Mouse (Mus musculus): Measurements from ENCODE around the gene Gabbr2. TPM values are rescaled to one million over a fixed set of nuclear protein-coding genes. Genes with fewer than 3 reads are reported as not detected.

The Gabbr2 gene
- total and polyA plus RNA-seq, 3 experiments: not detected

- DNase-seq (ENCODE audit: extremely low read depth): no peak
- in situ Hi-C loops (cut with MboI; ENCODE audit: low pct_ligation_motif_present, low pct_unique_long_range_greater_than_20kb, low sequenced_read_pairs) (no loop called here), dilution Hi-C loops (cut with MboI; ENCODE audit: extremely low pct_ligation_motif_present, extremely low pct_unique_long_range_greater_than_20kb, low sequenced_read_pairs) (no loop called here)
- TF ChIP-seq HCFC1 (IDR thresholded peaks at IDR 0.05; ENCODE audit: low read depth, low read length) (no peak), UBTF (IDR thresholded peaks at IDR 0.05; ENCODE audit: low read depth, low read length) (no peak), EP300 (IDR thresholded peaks at IDR 0.05; ENCODE audit: low read length) (no peak), JUND (conservative IDR thresholded peaks at IDR 0.05; ENCODE audit: low read depth, low read length) (no peak), RAD21 (IDR thresholded peaks at IDR 0.05; ENCODE audit: low read depth, low read length) (no peak), MAZ (IDR thresholded peaks at IDR 0.05; ENCODE audit: low read depth, low read length) (no peak), NELFE (IDR thresholded peaks at IDR 0.05; ENCODE audit: low read depth, low read length) (no peak), ELF1 (IDR thresholded peaks at IDR 0.05; ENCODE audit: low read depth, low read length) (no peak)
- Histone ChIP-seq H3K4me1 (ENCODE audit: control insufficient read depth in 1 of 2, insufficient read depth in 2 of 2) (peaks cover 8 to 41% of the 10 kb centered on the region in 2 experiments), H3K9me3 (replicated peaks; ENCODE audit: low read length) (no peaks in the 10 kb centered on the region), H3K9ac (ENCODE audit: insufficient read depth, low read depth) (no peak overlapping the region), H3K4me3 (replicated peaks in 1 of 3; ENCODE audit: low read depth in 2 of 3, low read length in 2 of 3, poor library complexity in 1 of 3) (no peak overlapping the region), H3K27ac (ENCODE audit: insufficient read depth, low read depth) (no peak overlapping the region), H3K79me2 (replicated peaks; ENCODE audit: control insufficient read depth, extremely low read depth, insufficient read depth, poor library complexity, severe bottlenecking) (no peaks in the 10 kb centered on the region), H3K36me3 (replicated peaks in 1 of 2; ENCODE audit: control insufficient read depth in 1 of 2, insufficient read depth in 1 of 2, low read length in 1 of 2) (no peaks in the 10 kb centered on the region), H3K27me3 (replicated peaks) (no peaks in the 10 kb centered on the region), H3K4me2 (ENCODE audit: insufficient read depth, low read depth, poor library complexity, severe bottlenecking) (no peak overlapping the region)
These were observed 200.3 kb downstream of the Gabbr2 start for GRCm38 (mm10) chr4:46791268-46791951.

GRCm38 (mm10) chr4:46790609-46791267 is 200.9 kb downstream of the Gabbr2 start:
- dilution Hi-C loops (cut with MboI; ENCODE audit: extremely low pct_ligation_motif_present, extremely low pct_unique_long_range_greater_than_20kb, low sequenced_read_pairs): no loop called here
- H3K4me1 ChIP-seq (ENCODE audit: control insufficient read depth in 1 of 2, insufficient read depth in 2 of 2): peaks cover 8 to 41% of the 10 kb centered on the region in 2 experiments
- H3K9me3 ChIP-seq (replicated peaks; ENCODE audit: low read length): no peaks in the 10 kb centered on the region

More at GRCm38 (mm10) chr4:46790609-46791267, 200.9 kb downstream of the Gabbr2 start:
- Histone ChIP-seq H3K27me3 (replicated peaks) (no peaks in the 10 kb centered on the region), H3K4me2 (ENCODE audit: insufficient read depth, low read depth, poor library complexity, severe bottlenecking) (no peak overlapping the region), H3K36me3 (replicated peaks in 1 of 2; ENCODE audit: control insufficient read depth in 1 of 2, insufficient read depth in 1 of 2, low read length in 1 of 2) (no peaks in the 10 kb centered on the region), H3K27ac (ENCODE audit: insufficient read depth, low read depth) (no peak overlapping the region), H3K4me3 (replicated peaks in 1 of 3; ENCODE audit: low read depth in 2 of 3, low read length in 2 of 3, poor library complexity in 1 of 3) (no peak overlapping the region), H3K79me2 (replicated peaks; ENCODE audit: control insufficient read depth, extremely low read depth, insufficient read depth, poor library complexity, severe bottlenecking) (no peaks in the 10 kb centered on the region), H3K9ac (ENCODE audit: insufficient read depth, low read depth) (no peak overlapping the region)
- in situ Hi-C loops (cut with MboI; ENCODE audit: low pct_ligation_motif_present, low pct_unique_long_range_greater_than_20kb, low sequenced_read_pairs): no loop called here
- DNase-seq (ENCODE audit: extremely low read depth): no peak
- TF ChIP-seq RCOR1 (conservative IDR thresholded peaks at IDR 0.05; ENCODE audit: low read depth, low read length) (no peak), POLR2AphosphoS2 (IDR thresholded peaks at IDR 0.05; ENCODE audit: low read depth, low read length) (no peak), ELF1 (IDR thresholded peaks at IDR 0.05; ENCODE audit: low read depth, low read length) (no peak), CHD2 (IDR thresholded peaks at IDR 0.05; ENCODE audit: low read length) (no peak), MAZ (IDR thresholded peaks at IDR 0.05; ENCODE audit: low read depth, low read length) (no peak), NELFE (IDR thresholded peaks at IDR 0.05; ENCODE audit: low read depth, low read length) (no peak), MAX (IDR thresholded peaks at IDR 0.05; ENCODE audit: low read length) (no peak), HCFC1 (IDR thresholded peaks at IDR 0.05; ENCODE audit: low read depth, low read length) (no peak), SIN3A (IDR thresholded peaks at IDR 0.05; ENCODE audit: low read length) (no peak), IRF4 (IDR thresholded peaks at IDR 0.05; ENCODE audit: low read depth, low read length) (no peak), CHD1 (IDR thresholded peaks at IDR 0.05; ENCODE audit: low read depth, low read length) (no peak), JUND (conservative IDR thresholded peaks at IDR 0.05; ENCODE audit: low read depth, low read length) (no peak), JUN (IDR thresholded peaks at IDR 0.05; ENCODE audit: insufficient read depth, low read depth, low read length) (no peak), MEF2A (IDR thresholded peaks at IDR 0.05; ENCODE audit: borderline replicate concordance, low read depth, low read length) (no peak), SMC3 (IDR thresholded peaks at IDR 0.05; ENCODE audit: low read depth, low read length) (no peak), ZNF384 (IDR thresholded peaks at IDR 0.05; ENCODE audit: low read depth, low read length) (no peak), ZMIZ1 (IDR thresholded peaks at IDR 0.05; ENCODE audit: low read depth, low read length) (no peak), ETS1 (conservative IDR thresholded peaks at IDR 0.05; ENCODE audit: low read depth, low read length) (no peak), ZKSCAN1 (IDR thresholded peaks at IDR 0.05; ENCODE audit: borderline replicate concordance, low read depth, low read length) (no peak)
